Mouse (Mus musculus): ENCODE data around the gene 2510009E07Rik. TPM values are rescaled to one million over a fixed set of nuclear protein-coding genes. Genes with fewer than 3 reads are reported as not detected.
A peak's percentile ranks its signal among the peaks of the same experiment; 100 is the strongest.

2510009E07Rik gene
- polyA plus RNA-seq, 1 experiment from 2014 or later = 45.4 TPM

DNA sequence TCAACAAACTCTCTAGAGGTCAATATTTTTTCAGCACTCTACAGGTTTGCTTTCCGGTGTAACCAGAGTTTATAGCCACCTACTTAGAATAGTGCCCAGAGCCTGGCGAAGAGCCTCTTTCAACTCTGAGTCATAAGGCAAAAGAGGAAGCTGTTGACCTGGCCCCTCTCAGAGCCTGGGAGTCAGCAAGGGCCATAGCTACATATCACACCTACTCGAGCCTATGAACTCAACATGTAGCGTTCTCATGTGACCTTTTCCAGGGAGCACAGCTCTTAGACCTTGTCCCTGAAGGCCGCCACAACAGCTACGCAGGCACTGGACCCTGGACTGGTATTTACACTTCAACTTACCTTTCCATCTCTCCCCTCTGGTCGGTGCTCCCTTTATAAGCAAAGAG lies 25.3 kb upstream of the 2510009E07Rik start:
- Histone ChIP-seq H3K27me3 (ENCODE audit: control insufficient read depth, insufficient read depth, low read length) (no peaks in the 10 kb centered on the region), H3K9me3 (ENCODE audit: control insufficient read depth, low read length) (no peaks in the 10 kb centered on the region), H3K36me3 (replicated peaks; ENCODE audit: control insufficient read depth, insufficient read depth) (no peaks in the 10 kb centered on the region), H3K9ac (no peak overlapping the region), H3K4me3 (replicated peaks; ENCODE audit: low read length) (no peak overlapping the region), H3K27ac (no peak overlapping the region), H3K4me1 (replicated peaks; ENCODE audit: control insufficient read depth, insufficient read depth, low read length) (no peaks in the 10 kb centered on the region), H3K4me2 (replicated peaks) (no peak overlapping the region)
- ATAC-seq (ENCODE audit: low FRiP score) (no peak), DNase-seq (ENCODE audit: low spot score) (no peak)
- 91% methylated on average over 7 of the region's 7 CpGs for WGBS

GRCm38 (mm10) chr16:21714516-21714915 lies 20.1 kb upstream of the 2510009E07Rik start:
- 87% methylated on average over 10 of the region's 10 CpGs for WGBS
- Histone ChIP-seq H3K27me3 (ENCODE audit: control insufficient read depth, insufficient read depth, low read length) (no peaks in the 10 kb centered on the region), H3K4me3 (replicated peaks; ENCODE audit: low read length) (no peak overlapping the region), H3K36me3 (replicated peaks; ENCODE audit: control insufficient read depth, insufficient read depth) (no peaks in the 10 kb centered on the region), H3K9ac (no peak overlapping the region), H3K27ac (no peak overlapping the region), H3K4me1 (replicated peaks; ENCODE audit: control insufficient read depth, insufficient read depth, low read length) (no peaks in the 10 kb centered on the region), H3K9me3 (ENCODE audit: control insufficient read depth, low read length) (no peaks in the 10 kb centered on the region), H3K4me2 (replicated peaks) (no peak overlapping the region)
- DNase-seq (ENCODE audit: low spot score) = no peak
- no peak for ATAC-seq (ENCODE audit: low FRiP score)

DNA sequence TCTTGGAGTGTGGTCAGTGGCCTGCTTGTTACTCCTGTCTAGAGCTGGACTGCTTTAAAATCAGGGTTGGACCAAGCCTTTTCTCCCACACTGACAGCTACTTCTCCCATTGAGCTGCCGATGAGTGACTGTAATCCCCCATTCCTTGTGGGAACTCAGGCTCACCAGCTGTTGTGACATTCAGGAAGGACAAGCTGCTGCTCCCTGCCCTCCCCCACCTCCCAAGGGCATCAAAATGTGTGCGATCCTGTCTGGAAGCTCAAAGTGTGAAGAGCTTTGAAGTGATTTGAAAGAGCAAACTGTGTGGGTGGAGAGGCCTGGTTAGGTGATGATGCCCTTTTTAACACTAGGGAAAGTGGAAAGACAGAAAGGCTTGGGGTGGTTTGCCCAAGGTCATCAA lies 15.9 kb upstream of the 2510009E07Rik start:
- ATAC-seq (ENCODE audit: low FRiP score) (no peak), DNase-seq (ENCODE audit: low spot score) (no peak)
- Histone ChIP-seq H3K36me3 (replicated peaks; ENCODE audit: control insufficient read depth, insufficient read depth) (no peaks in the 10 kb centered on the region), H3K9ac (no peak overlapping the region), H3K4me3 (replicated peaks; ENCODE audit: low read length) (no peak overlapping the region), H3K9me3 (ENCODE audit: control insufficient read depth, low read length) (no peaks in the 10 kb centered on the region), H3K4me2 (replicated peaks) (no peak overlapping the region), H3K4me1 (replicated peaks; ENCODE audit: control insufficient read depth, insufficient read depth, low read length) (no peaks in the 10 kb centered on the region), H3K27me3 (ENCODE audit: control insufficient read depth, insufficient read depth, low read length) (no peaks in the 10 kb centered on the region), H3K27ac (no peak overlapping the region)
- WGBS = 34% methylated on average over 2 of the region's 2 CpGs

- ATAC-seq (ENCODE audit: low FRiP score) (no peak), DNase-seq (ENCODE audit: low spot score) (no peak)
- no peak overlapping the region for H3K9ac ChIP-seq
- no peak overlapping the region for H3K4me3 ChIP-seq (replicated peaks; ENCODE audit: low read length)
- peaks cover 12% of the 10 kb centered on the region; the same call in 1 of the 2 replicates for H3K9me3 ChIP-seq (ENCODE audit: control insufficient read depth, low read length)
- no peaks in the 10 kb centered on the region for H3K27me3 ChIP-seq (ENCODE audit: control insufficient read depth, insufficient read depth, low read length)
- 49% methylated on average over 5 of the region's 5 CpGs for WGBS
- H3K4me2 ChIP-seq (replicated peaks) = no peak overlapping the region
- H3K27ac ChIP-seq = no peak overlapping the region
- H3K36me3 ChIP-seq (replicated peaks; ENCODE audit: control insufficient read depth, insufficient read depth) = no peaks in the 10 kb centered on the region
- H3K4me1 ChIP-seq (replicated peaks; ENCODE audit: control insufficient read depth, insufficient read depth, low read length) = no peaks in the 10 kb centered on the region
These were observed 10.2 kb upstream of the 2510009E07Rik start for GRCm38 (mm10) chr16:21704691-21705090.

GRCm38 (mm10) chr16:21702314-21702690 lies 7.8 kb upstream of the 2510009E07Rik start:
- H3K27ac ChIP-seq = peak overlapping the region; percentile 14; the same call in 1 of the 2 replicates
- no peak overlapping the region for H3K9ac ChIP-seq
- no peak overlapping the region for H3K4me3 ChIP-seq (replicated peaks; ENCODE audit: low read length)
- peak overlapping the region; percentile 39 for H3K4me2 ChIP-seq (replicated peaks)
- peak; percentile 53; the same call in 1 of the 2 replicates for ATAC-seq (ENCODE audit: low FRiP score)
- H3K27me3 ChIP-seq (ENCODE audit: control insufficient read depth, insufficient read depth, low read length) = no peaks in the 10 kb centered on the region
- H3K9me3 ChIP-seq (ENCODE audit: control insufficient read depth, low read length) = peaks cover 12% of the 10 kb centered on the region; the same call in 1 of the 2 replicates
- 2% methylated on average over 3 of the region's 3 CpGs for WGBS
- DNase-seq (ENCODE audit: low spot score) = peak; percentile 47
- H3K36me3 ChIP-seq (replicated peaks; ENCODE audit: control insufficient read depth, insufficient read depth) = no peaks in the 10 kb centered on the region
- no peaks in the 10 kb centered on the region for H3K4me1 ChIP-seq (replicated peaks; ENCODE audit: control insufficient read depth, insufficient read depth, low read length)

GRCm38 (mm10) chr16:21701611-21702313 lies 7.3 kb upstream of the 2510009E07Rik start:
- Histone ChIP-seq H3K4me1 (replicated peaks; ENCODE audit: control insufficient read depth, insufficient read depth, low read length) (no peaks in the 10 kb centered on the region), H3K27ac (no peak overlapping the region; the same call in 1 of the 2 replicates)
- DNase-seq (ENCODE audit: low spot score) = no peak

GRCm38 (mm10) chr16:21698136-21698535 lies 3.7 kb upstream of the 2510009E07Rik start:
- Histone ChIP-seq H3K9me3 (ENCODE audit: control insufficient read depth, low read length) (peaks cover 12% of the 10 kb centered on the region; the same call in 1 of the 2 replicates), H3K4me2 (replicated peaks) (no peak overlapping the region)
- 82% methylated on average over 3 of the region's 3 CpGs for WGBS

More at GRCm38 (mm10) chr16:21701611-21702313, 7.3 kb upstream of the 2510009E07Rik start:
- Histone ChIP-seq H3K9me3 (ENCODE audit: control insufficient read depth, low read length) (peaks cover 12% of the 10 kb centered on the region; the same call in 1 of the 2 replicates), H3K4me3 (replicated peaks; ENCODE audit: low read length) (no peak overlapping the region), H3K27me3 (ENCODE audit: control insufficient read depth, insufficient read depth, low read length) (no peaks in the 10 kb centered on the region), H3K4me2 (replicated peaks) (peak overlapping the region; percentile 39), H3K9ac (no peak overlapping the region), H3K36me3 (replicated peaks; ENCODE audit: control insufficient read depth, insufficient read depth) (no peaks in the 10 kb centered on the region)
- ATAC-seq (ENCODE audit: low FRiP score) = peak; percentile 31; the same call in 1 of the 2 replicates
- 12% methylated on average over 10 of the region's 10 CpGs for WGBS

DNA sequence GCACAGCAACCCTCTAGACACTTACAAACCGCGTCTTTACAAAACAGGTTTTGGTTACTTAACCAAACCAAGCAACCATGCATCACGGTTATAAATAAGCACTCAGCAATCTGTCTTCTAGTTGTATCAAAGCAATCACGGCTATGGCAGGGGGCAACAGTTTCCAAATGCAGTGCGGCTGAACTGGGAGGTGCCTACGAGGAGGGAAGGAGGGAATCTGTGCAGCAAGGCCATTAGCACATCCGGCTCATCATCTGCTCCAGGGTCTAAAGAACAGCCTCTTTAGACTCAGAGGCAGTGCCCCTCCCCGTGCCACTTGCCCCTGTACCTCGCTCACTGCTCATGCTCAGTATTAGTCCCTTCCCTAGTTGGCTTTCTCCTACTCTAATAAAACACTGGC lies 2.5 kb upstream of the 2510009E07Rik start:
- 50% methylated on average over 9 of the region's 9 CpGs for WGBS
- no peak overlapping the region for H3K4me3 ChIP-seq (replicated peaks; ENCODE audit: low read length)

More at GRCm38 (mm10) chr16:21698136-21698535, 3.7 kb upstream of the 2510009E07Rik start:
- no peak overlapping the region for H3K27ac ChIP-seq
- H3K9ac ChIP-seq = no peak overlapping the region
- H3K36me3 ChIP-seq (replicated peaks; ENCODE audit: control insufficient read depth, insufficient read depth) = no peaks in the 10 kb centered on the region
- no peak for ATAC-seq (ENCODE audit: low FRiP score)
- peaks cover 7% of the 10 kb centered on the region for H3K4me1 ChIP-seq (replicated peaks; ENCODE audit: control insufficient read depth, insufficient read depth, low read length)
- no peak for DNase-seq (ENCODE audit: low spot score)
- no peak overlapping the region for H3K4me3 ChIP-seq (replicated peaks; ENCODE audit: low read length)
- no peaks in the 10 kb centered on the region for H3K27me3 ChIP-seq (ENCODE audit: control insufficient read depth, insufficient read depth, low read length)

GRCm38 (mm10) chr16:21695242-21695578 lies 745 bp upstream of the 2510009E07Rik start:
- H3K36me3 ChIP-seq (replicated peaks; ENCODE audit: control insufficient read depth, insufficient read depth) = no peaks in the 10 kb centered on the region
- under 1% methylated on average over 12 of the region's 12 CpGs for WGBS
- H3K27ac ChIP-seq = peak overlapping the region; percentile 97
- H3K27me3 ChIP-seq (ENCODE audit: control insufficient read depth, insufficient read depth, low read length) = no peaks in the 10 kb centered on the region
- ATAC-seq (ENCODE audit: low FRiP score) (peak; percentile 77), DNase-seq (ENCODE audit: low spot score) (peak; percentile 59)
- peak overlapping the region; percentile 88 for H3K4me3 ChIP-seq (replicated peaks; ENCODE audit: low read length)
- H3K4me1 ChIP-seq (replicated peaks; ENCODE audit: control insufficient read depth, insufficient read depth, low read length) = peaks cover 29% of the 10 kb centered on the region
- peak overlapping the region; percentile 92 for H3K9ac ChIP-seq
- H3K9me3 ChIP-seq (ENCODE audit: control insufficient read depth, low read length) = peaks cover 5% of the 10 kb centered on the region; the same call in 1 of the 2 replicates
- peak overlapping the region; percentile 96 for H3K4me2 ChIP-seq (replicated peaks)

More for the DNA sequence above, 2.5 kb upstream of the 2510009E07Rik start:
- Histone ChIP-seq H3K9ac (no peak overlapping the region), H3K27me3 (ENCODE audit: control insufficient read depth, insufficient read depth, low read length) (no peaks in the 10 kb centered on the region), H3K9me3 (ENCODE audit: control insufficient read depth, low read length) (peaks cover 12% of the 10 kb centered on the region; the same call in 1 of the 2 replicates), H3K4me2 (replicated peaks) (no peak overlapping the region), H3K27ac (no peak overlapping the region), H3K4me1 (replicated peaks; ENCODE audit: control insufficient read depth, insufficient read depth, low read length) (peaks cover 18% of the 10 kb centered on the region), H3K36me3 (replicated peaks; ENCODE audit: control insufficient read depth, insufficient read depth) (no peaks in the 10 kb centered on the region)
- DNase-seq (ENCODE audit: low spot score) (no peak), ATAC-seq (ENCODE audit: low FRiP score) (no peak)

Data from hindbrain, embryonic 14.5 days (tissue).